Mouse (Mus musculus) limb, embryonic 12.5 days (tissue): ENCODE measurements around the gene Gna14. TPM values are rescaled to one million over a fixed set of nuclear protein-coding genes. Genes with fewer than 3 reads are reported as not detected.

ENCODE experiments used
- ATAC-seq: fragments of 200-750 bp; cut with Nextera tagmentation; 2 replicates; pipeline ENCODE4 v1.8.0; 2017; ENCODE audit warnings: low read depth, moderate TSS enrichment; ENCODE audit not compliant: insufficient number of reproducible peaks, insufficient read depth, low FRiP score, low TSS enrichment
- H3K27ac ChIP-seq: fragments of 300-500 bp; sonication (generic); 2 replicates; pipeline ENCODE4 v1.5.1; 2016; ENCODE audit warnings: mild to moderate bottlenecking, moderate library complexity
- H3K27me3 ChIP-seq: fragments of 300-500 bp; sonication (generic); 2 replicates; pipeline ENCODE4 v1.6.1; 2016; ENCODE audit warnings: mild to moderate bottlenecking, moderate library complexity
- H3K36me3 ChIP-seq: fragments of 300-500 bp; sonication (generic); 2 replicates; pipeline ENCODE4 v1.6.1; 2016; ENCODE audit warnings: mild to moderate bottlenecking, moderate library complexity
- H3K4me1 ChIP-seq: fragments of 300-500 bp; sonication (generic); replicated peaks from 2 replicates; pipeline ENCODE4 v1.6.1; 2016
- H3K4me2 ChIP-seq: fragments of 300-500 bp; sonication (generic); 2 replicates; pipeline ENCODE4 v1.6.1; 2016; ENCODE audit warnings: mild to moderate bottlenecking, moderate library complexity
- H3K4me3 ChIP-seq: fragments of 300-500 bp; sonication (generic); replicated peaks from 2 replicates; pipeline ENCODE4 v1.5.1; 2016; ENCODE audit warnings: mild to moderate bottlenecking
- H3K9ac ChIP-seq: fragments of 300-500 bp; sonication (generic); replicated peaks from 2 replicates; pipeline ENCODE4 v1.6.1; 2016; ENCODE audit warnings: mild to moderate bottlenecking, moderate library complexity
- H3K9me3 ChIP-seq: fragments of 300-500 bp; sonication (generic); 2 replicates; pipeline ENCODE4 v1.6.1; 2016; ENCODE audit warnings: mild to moderate bottlenecking, moderate library complexity
- WGBS: fragments of 180-500 bp; shearing (Covaris S2); methylation state at CpG from one replicate; pipeline ENCODE4 v1.1.7; 2016; 5-methylcytosine and 5-hydroxymethylcytosine counted together
- polyA plus RNA-seq: library from polyadenylated mRNA; unstranded; fragments of >200 nt; fragmentation: Nextera tagmentation; extraction: Ambion mirVana; gene quantifications from 2 replicates; pipeline ENCODE4 v1.2.1, GENCODE M21; 2016

Gna14 gene
- 0.30 and 0.45 TPM in 2 replicates for polyA plus RNA-seq

DNA sequence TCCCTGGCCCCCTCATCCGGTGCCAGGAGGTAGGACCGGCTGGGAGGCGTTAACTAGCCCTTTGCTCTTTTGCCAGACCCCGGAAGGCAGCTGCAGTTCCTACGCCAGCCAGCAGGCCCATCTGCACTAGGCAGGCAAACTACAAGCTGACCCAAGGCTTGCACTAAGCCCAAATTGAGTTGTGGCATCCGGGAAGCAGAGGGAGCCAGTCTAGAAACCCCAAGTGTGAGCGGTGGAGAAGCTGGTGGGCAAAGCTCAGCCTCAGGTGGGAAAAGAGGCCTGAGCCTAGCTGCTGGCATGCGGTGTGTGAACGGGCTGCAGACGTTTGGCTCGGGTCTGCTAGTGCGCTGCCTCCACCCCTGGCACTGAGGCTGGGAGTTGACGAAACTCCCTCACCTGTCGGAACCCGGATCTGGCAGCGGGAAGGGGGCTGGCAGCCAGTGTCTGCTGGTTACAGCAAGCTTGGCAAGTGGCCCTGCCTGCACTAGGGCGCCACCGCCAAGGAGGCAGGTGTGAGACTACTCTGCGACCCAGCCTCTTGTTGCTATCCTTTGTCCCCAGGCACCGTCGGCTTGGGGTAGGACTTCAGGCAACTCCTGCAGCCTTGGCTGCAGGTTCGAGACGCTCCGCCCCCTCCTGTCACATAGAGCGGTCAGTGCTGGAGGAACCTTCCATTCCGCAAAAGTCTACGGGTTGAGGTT lies at the start of gene Gna14:
Gene Gna14, plus strand, starts transcription at position 232 of the 701 bp plus-strand sequence.
- peaks cover 50% of the 10 kb centered on the region for H3K27me3 ChIP-seq

GRCm38 (mm10) chr19:16386514-16386913 lies 49.0 kb upstream of the Gna14 start:
- 88% methylated on average over 6 of the region's 6 CpGs for WGBS
- no peak overlapping the region for H3K4me3 ChIP-seq
- no peak overlapping the region for H3K4me2 ChIP-seq
- H3K4me1 ChIP-seq: peaks cover 5% of the 10 kb centered on the region; the same call in 1 of the 2 replicates
- no peaks in the 10 kb centered on the region for H3K9me3 ChIP-seq
- no peak overlapping the region for H3K9ac ChIP-seq
- H3K36me3 ChIP-seq: peaks cover 32% of the 10 kb centered on the region
- H3K27ac ChIP-seq: no peak overlapping the region
- no peak for ATAC-seq
- no peaks in the 10 kb centered on the region for H3K27me3 ChIP-seq

More for the DNA sequence above, at the start of gene Gna14:
- ATAC-seq: peak; percentile 33; the same call in 1 of the 2 replicates
- Histone ChIP-seq H3K27ac (no peak within 1 kb of the TSS), H3K4me1 (peaks cover 21% of the 10 kb centered on the region), H3K36me3 (no peaks in the 10 kb centered on the region), H3K9me3 (no peaks in the 10 kb centered on the region), H3K4me3 (peak within 1 kb of the TSS; percentile 42), H3K9ac (peak within 1 kb of the TSS; percentile 31; the same call in 1 of the 2 replicates), H3K4me2 (peak within 1 kb of the TSS; percentile 78)
- WGBS: 2% methylated on average over 27 of the region's 27 CpGs

DNA sequence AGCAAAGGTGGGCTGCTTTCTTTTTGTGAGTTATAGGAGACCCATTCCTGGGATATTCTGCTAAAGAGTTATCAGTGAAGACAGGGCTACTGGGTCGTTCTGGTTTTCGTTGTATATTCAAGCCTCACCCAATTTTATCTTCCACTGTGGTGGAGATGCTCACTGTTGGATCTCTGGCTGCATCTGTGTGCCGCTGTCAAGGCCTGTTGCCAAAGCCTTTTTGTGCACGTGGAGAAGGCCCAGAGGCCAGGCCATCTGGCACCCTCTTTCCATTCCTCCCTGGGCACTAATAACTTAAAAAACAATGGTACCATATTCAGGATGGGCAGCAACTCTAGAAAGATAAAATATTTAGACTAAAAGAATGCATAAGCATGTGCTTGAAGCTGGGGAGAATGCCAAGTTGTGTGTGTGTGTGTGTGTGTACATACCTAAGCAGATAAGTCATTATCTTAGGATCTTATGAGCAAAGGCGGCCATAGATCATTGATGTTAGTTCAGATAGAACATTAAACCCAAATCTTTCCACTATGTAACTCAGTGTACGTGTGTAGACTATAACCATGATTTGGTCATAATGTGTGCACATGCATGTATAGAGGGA lies 45.3 kb upstream of the Gna14 start:
- H3K9me3 ChIP-seq: no peaks in the 10 kb centered on the region
- H3K4me3 ChIP-seq: no peak overlapping the region
- H3K4me2 ChIP-seq: no peak overlapping the region
- 93% methylated on average over 6 of the region's 6 CpGs for WGBS
- H3K36me3 ChIP-seq: peaks cover 12% of the 10 kb centered on the region; the same call in 1 of the 2 replicates
- H3K27ac ChIP-seq: no peak overlapping the region
- ATAC-seq: no peak
- H3K27me3 ChIP-seq: no peaks in the 10 kb centered on the region
- peaks cover 5% of the 10 kb centered on the region; the same call in 1 of the 2 replicates for H3K4me1 ChIP-seq
- no peak overlapping the region for H3K9ac ChIP-seq

DNA sequence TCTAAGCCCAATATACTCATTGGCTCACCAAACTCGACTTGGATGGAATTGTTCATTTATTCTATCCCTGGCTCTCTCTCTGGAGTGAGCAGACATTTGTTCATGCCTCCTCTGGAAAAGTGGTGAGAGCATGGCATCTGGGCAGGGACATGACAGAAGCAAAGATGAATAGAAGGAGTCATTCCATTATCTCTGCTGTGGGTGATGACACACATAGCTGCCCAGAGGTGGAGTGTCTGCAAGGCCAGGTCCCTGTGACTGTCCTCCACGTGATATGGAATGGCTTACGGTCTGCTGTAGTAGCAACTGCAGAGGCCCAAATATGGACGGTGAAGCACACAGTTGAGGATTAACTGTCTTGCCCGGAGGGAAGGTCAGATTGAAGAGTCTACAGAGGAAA lies 41.2 kb upstream of the Gna14 start:
- H3K4me3 ChIP-seq: no peak overlapping the region

DNA sequence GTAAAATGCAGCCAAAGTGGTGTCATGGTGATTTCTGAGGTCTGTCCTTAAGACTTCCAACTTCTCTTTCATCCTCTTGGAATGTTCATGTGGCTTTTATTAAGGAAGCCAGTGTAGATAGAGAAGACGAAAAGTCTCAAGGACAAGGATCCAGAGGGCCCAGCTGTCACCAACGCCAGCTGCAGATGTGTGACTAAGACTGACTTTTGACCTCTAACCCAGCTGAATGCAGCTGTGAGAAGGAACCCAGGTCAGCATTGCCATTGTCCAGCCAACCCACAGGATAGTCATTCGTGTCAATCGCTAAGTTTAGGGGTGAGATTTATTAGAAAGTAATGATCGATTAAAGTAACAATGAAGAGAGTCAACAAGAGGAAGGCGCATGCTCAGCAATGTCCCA lies 32.5 kb upstream of the Gna14 start:
- Histone ChIP-seq H3K9ac (no peak overlapping the region), H3K4me2 (no peak overlapping the region), H3K27ac (no peak overlapping the region), H3K27me3 (no peaks in the 10 kb centered on the region), H3K9me3 (no peaks in the 10 kb centered on the region), H3K4me1 (no peaks in the 10 kb centered on the region), H3K4me3 (no peak overlapping the region), H3K36me3 (no peaks in the 10 kb centered on the region)
- WGBS: 63% methylated on average over 6 of the region's 6 CpGs
- no peak for ATAC-seq

More for the DNA sequence above, 41.2 kb upstream of the Gna14 start:
- Histone ChIP-seq H3K4me1 (peaks cover 1% of the 10 kb centered on the region; the same call in 1 of the 2 replicates), H3K9ac (no peak overlapping the region), H3K27ac (no peak overlapping the region), H3K36me3 (peaks cover 5% of the 10 kb centered on the region; the same call in 1 of the 2 replicates), H3K9me3 (no peaks in the 10 kb centered on the region), H3K27me3 (no peaks in the 10 kb centered on the region), H3K4me2 (no peak overlapping the region)
- ATAC-seq: no peak
- 93% methylated on average over 5 of the region's 5 CpGs for WGBS

DNA sequence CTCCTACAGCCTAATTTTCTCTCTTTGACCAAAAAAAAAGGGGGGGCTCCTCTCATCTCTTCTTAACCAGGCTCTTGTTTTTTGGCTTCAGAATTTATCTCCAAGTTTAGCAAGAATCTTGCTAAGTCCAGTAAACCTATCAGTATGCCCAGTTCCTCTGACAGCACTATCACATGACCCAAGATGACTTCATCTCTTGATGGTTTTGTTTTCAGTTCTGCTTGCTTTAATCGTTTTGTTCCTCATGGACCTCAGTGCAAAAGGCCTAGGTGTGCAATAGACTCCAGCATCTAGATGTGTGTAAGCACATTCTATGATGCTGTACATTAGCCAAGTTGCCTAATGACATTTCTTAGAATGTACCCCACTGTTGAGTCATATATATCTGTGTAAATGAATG lies 27.8 kb upstream of the Gna14 start:
- H3K4me2 ChIP-seq: no peak overlapping the region
- WGBS: 84% methylated on average over 1 of the region's 1 CpGs
- no peak for ATAC-seq
- H3K9me3 ChIP-seq: no peaks in the 10 kb centered on the region
- H3K27me3 ChIP-seq: no peaks in the 10 kb centered on the region
- H3K4me3 ChIP-seq: no peak overlapping the region
- no peak overlapping the region for H3K9ac ChIP-seq
- no peaks in the 10 kb centered on the region for H3K36me3 ChIP-seq
- no peak overlapping the region for H3K27ac ChIP-seq
- no peaks in the 10 kb centered on the region for H3K4me1 ChIP-seq

- no peak overlapping the region for H3K9ac ChIP-seq
- no peak for ATAC-seq
- H3K4me1 ChIP-seq: no peaks in the 10 kb centered on the region
- no peaks in the 10 kb centered on the region for H3K36me3 ChIP-seq
- H3K4me3 ChIP-seq: no peak overlapping the region
- H3K27me3 ChIP-seq: no peaks in the 10 kb centered on the region
- H3K27ac ChIP-seq: no peak overlapping the region
- H3K4me2 ChIP-seq: no peak overlapping the region
- no peaks in the 10 kb centered on the region for H3K9me3 ChIP-seq
Measured at GRCm38 (mm10) chr19:16411302-16411701, 24.3 kb upstream of the Gna14 start.

DNA sequence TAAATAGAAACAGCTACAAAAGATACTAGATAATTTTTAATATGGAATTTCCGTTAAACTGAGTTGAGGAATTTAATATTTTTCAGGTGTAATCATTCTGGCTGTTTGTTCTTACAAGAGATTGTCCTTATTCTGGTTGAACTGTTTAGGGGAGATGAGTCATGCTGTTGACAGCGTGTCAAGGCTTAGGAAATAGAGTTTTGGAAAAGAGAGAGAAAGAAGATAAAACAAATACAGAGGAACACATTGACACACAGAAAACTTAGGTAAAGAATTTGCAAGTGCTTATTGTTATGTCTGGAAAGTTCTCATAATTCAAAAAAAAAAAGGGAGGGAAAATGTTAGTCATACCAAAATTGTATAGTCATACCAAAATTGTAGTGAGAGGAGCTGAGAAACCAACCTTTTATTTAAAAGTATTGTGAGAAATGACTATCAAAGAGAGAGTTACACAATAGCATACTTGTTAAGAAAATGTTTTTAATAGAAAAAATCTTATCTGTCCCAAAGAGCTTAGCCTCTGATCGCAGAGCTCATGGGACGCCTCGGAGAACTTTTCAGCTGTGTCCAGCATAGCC lies 17.4 kb upstream of the Gna14 start:
- ATAC-seq: no peak
- no peak overlapping the region for H3K4me3 ChIP-seq
- no peaks in the 10 kb centered on the region for H3K27me3 ChIP-seq
- H3K36me3 ChIP-seq: no peaks in the 10 kb centered on the region
- no peaks in the 10 kb centered on the region for H3K4me1 ChIP-seq
- no peak overlapping the region for H3K9ac ChIP-seq
- H3K9me3 ChIP-seq: no peaks in the 10 kb centered on the region
- 89% methylated on average over 5 of the region's 5 CpGs for WGBS
- H3K4me2 ChIP-seq: no peak overlapping the region
- H3K27ac ChIP-seq: no peak overlapping the region

- Histone ChIP-seq H3K9ac (no peak overlapping the region), H3K4me3 (no peak overlapping the region), H3K4me2 (no peak overlapping the region), H3K27me3 (no peaks in the 10 kb centered on the region), H3K9me3 (peaks cover 14% of the 10 kb centered on the region), H3K36me3 (no peaks in the 10 kb centered on the region), H3K27ac (no peak overlapping the region), H3K4me1 (no peaks in the 10 kb centered on the region)
- 85% methylated on average over 2 of the region's 2 CpGs for WGBS
- ATAC-seq: no peak
Measured at GRCm38 (mm10) chr19:16425596-16425995, 10.0 kb upstream of the Gna14 start.

DNA sequence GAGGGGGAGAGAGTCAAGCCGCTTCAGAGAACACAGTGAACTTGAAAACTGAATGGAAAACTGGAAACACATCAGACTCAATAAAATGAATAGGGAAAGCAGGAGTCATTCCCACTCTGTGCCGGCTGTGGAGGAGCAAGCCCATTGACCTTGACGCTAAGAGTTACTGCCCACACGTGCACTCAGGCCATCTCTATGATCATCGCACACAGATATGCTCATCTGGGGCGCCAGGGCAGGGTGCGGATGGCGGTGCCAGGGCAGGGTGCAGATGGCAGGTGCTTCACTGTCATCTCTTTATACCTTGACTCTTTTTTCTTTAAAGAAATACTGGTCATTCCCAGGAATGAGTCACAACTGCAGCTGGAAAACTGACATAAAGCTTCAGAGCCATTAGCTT lies 4.2 kb upstream of the Gna14 start:
- 83% methylated on average over 8 of the region's 8 CpGs for WGBS
- Histone ChIP-seq H3K36me3 (no peaks in the 10 kb centered on the region), H3K4me3 (no peak overlapping the region), H3K27ac (no peak overlapping the region), H3K4me1 (peaks cover 14% of the 10 kb centered on the region), H3K27me3 (peaks cover 19% of the 10 kb centered on the region), H3K4me2 (no peak overlapping the region), H3K9ac (no peak overlapping the region), H3K9me3 (peaks cover 14% of the 10 kb centered on the region)
- no peak for ATAC-seq

DNA sequence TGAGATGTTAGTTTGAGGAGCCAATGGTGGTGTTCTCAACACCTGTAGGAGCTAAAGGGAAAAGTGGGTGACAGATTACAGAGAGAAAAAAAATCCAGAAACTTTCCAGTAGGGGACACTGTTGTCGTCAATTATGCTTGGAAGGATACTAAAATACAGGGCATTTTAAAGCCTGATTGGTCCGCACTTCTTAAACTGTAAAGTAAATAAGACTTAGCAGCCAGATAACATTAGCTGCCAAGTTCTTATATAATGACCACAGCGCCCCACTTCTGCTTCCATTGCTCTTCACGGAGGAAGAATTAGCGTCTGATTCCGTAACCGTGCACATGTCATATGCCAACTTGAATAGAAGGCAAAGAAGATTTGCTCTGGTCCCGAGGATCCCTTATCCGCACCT lies 683 bp upstream of the Gna14 start:
- peak overlapping the region; percentile 42 for H3K4me3 ChIP-seq
- no peak overlapping the region for H3K27ac ChIP-seq
- no peaks in the 10 kb centered on the region for H3K9me3 ChIP-seq
- WGBS: 39% methylated on average over 9 of the region's 9 CpGs
- H3K9ac ChIP-seq: no peak overlapping the region
- peak overlapping the region; percentile 78 for H3K4me2 ChIP-seq
- no peak for ATAC-seq
- peaks cover 50% of the 10 kb centered on the region for H3K27me3 ChIP-seq
- H3K36me3 ChIP-seq: no peaks in the 10 kb centered on the region
- peaks cover 21% of the 10 kb centered on the region for H3K4me1 ChIP-seq
